Mouse (Mus musculus) embryonic fibroblast, embryonic 13.5 days (primary cell): Measurements from ENCODE around the gene Il18r1.

Experiments used
- CTCF ChIP-seq: IDR thresholded peaks from 2 replicates; pipeline ENCODE4 v1.5.1; 2011; ENCODE audit warnings: mild to moderate bottlenecking, control low read depth, low read length, moderate library complexity, borderline replicate concordance; ENCODE audit not compliant: insufficient read depth
- POLR2A ChIP-seq: IDR thresholded peaks from 2 replicates; pipeline ENCODE4 v1.6.1; 2011; ENCODE audit warnings: low read depth, mild to moderate bottlenecking, control low read depth, low read length, moderate library complexity

DNA sequence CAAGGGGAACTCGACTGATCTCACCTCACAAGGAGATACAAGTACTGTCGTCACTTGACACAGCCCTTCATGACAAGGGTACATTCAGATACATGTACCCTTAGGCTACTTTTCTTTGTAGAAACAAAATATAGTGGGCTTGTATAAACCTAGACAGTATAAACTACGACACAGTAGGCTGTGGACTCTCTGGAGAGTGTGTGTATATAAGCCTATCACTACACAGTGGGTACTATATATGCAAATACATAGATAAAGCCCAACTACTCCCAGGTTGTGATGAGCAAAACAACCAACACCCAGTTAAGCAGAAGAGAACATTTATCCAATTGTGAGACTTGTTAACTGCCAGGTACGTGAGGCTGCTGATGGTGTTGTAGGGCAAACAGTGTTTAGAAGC lies 81.3 kb downstream of the Il18r1 start:
- TF ChIP-seq POLR2A (no peak), CTCF (no peak)
